Mouse (Mus musculus) C2C12 (cell line): ENCODE measurements around the gene Eif4e1b. TPM values are rescaled to one million over a fixed set of nuclear protein-coding genes. Genes with fewer than 3 reads are reported as not detected.
A peak's percentile ranks its signal among the peaks of the same experiment; 100 is the strongest.

Experiments
- H3K27me3 ChIP-seq: one replicate; pipeline ENCODE4 v1.6.1; 2011; ENCODE audit not compliant: control insufficient read depth, insufficient read depth, insufficient read length
- H3K36me3 ChIP-seq: one replicate; pipeline ENCODE4 v1.6.1; 2011; ENCODE audit not compliant: control insufficient read depth, insufficient read depth
- H3K4me3 ChIP-seq: one replicate; pipeline ENCODE4 v1.5.1; 2011; ENCODE audit warnings: mild to moderate bottlenecking, control low read depth; ENCODE audit not compliant: poor library complexity, insufficient read depth, severe bottlenecking
- H3K79me2 ChIP-seq: one replicate; pipeline ENCODE4 v1.6.1; 2011; ENCODE audit not compliant: control insufficient read depth, insufficient read depth
- H3K79me3 ChIP-seq: one replicate; pipeline ENCODE4 v1.6.1; 2011; ENCODE audit warnings: low read depth, control low read depth
- H3ac ChIP-seq: one replicate; pipeline ENCODE3; 2011; ENCODE audit warnings: low read depth; ENCODE audit not compliant: control insufficient read depth, insufficient read length
- CEBPB ChIP-seq: IDR thresholded peaks from one replicate; pipeline ENCODE4 v1.6.1; 2011; ENCODE audit warnings: low read depth, mild to moderate bottlenecking, control low read depth, moderate library complexity
- CTCF ChIP-seq: IDR thresholded peaks from one replicate; pipeline ENCODE4 v1.5.1; 2011; ENCODE audit not compliant: control insufficient read depth, insufficient read depth, insufficient read length
- FOSL1 ChIP-seq: IDR thresholded peaks from one replicate; pipeline ENCODE4 v1.8.0; 2011; ENCODE audit warnings: mild to moderate bottlenecking, low read length; ENCODE audit not compliant: poor library complexity, insufficient read depth, severe bottlenecking
- MAX ChIP-seq: IDR thresholded peaks from one replicate; pipeline ENCODE4 v1.6.1; 2011; ENCODE audit warnings: mild to moderate bottlenecking, control low read depth
- MYOD1 ChIP-seq: IDR thresholded peaks from one replicate; pipeline ENCODE4 v1.6.1; 2011; ENCODE audit warnings: low read depth; ENCODE audit not compliant: control insufficient read depth, insufficient read length
- MYOG ChIP-seq: IDR thresholded peaks from one replicate; pipeline ENCODE4 v1.6.1; 2011; ENCODE audit not compliant: control insufficient read depth, insufficient read length; ENCODE audit errors: extremely low read depth
- USF1 ChIP-seq: IDR thresholded peaks from one replicate; pipeline ENCODE4 v1.6.1; 2011; ENCODE audit warnings: low read depth, mild to moderate bottlenecking, control low read depth, moderate library complexity
- polyA plus RNA-seq: library from polyadenylated mRNA; unstranded; fragments of >200 nt; fragmentation: generic; extraction: Trizol; gene quantifications from one replicate; pipeline ENCODE4 v1.2.1, GENCODE M21; 2012; ENCODE audit warnings: missing spikeins

The Eif4e1b gene
- polyA plus RNA-seq, 1 experiment = not detected

GRCm38 (mm10) chr13:54794002-54794577 lies 10.3 kb downstream of the Eif4e1b start:
- no peak for TF ChIP-seq CTCF
- TF ChIP-seq FOSL1 = no peak
- no peak for TF ChIP-seq MYOD1
- TF ChIP-seq USF1 = no peak
- TF ChIP-seq CEBPB = no peak
- TF ChIP-seq MAX = no peak
- TF ChIP-seq MYOG = no peak
- H3ac ChIP-seq = no peak overlapping the region
- H3K79me3 ChIP-seq = no peaks in the 10 kb centered on the region
- H3K36me3 ChIP-seq = no peaks in the 10 kb centered on the region
- H3K79me2 ChIP-seq = no peaks in the 10 kb centered on the region
- no peak overlapping the region for H3K4me3 ChIP-seq
- H3K27me3 ChIP-seq = peaks cover 3% of the 10 kb centered on the region

- Histone ChIP-seq H3K36me3 (no peaks in the 10 kb centered on the region), H3K79me3 (no peaks in the 10 kb centered on the region), H3K79me2 (no peaks in the 10 kb centered on the region), H3K4me3 (no peak overlapping the region), H3K27me3 (peaks cover 3% of the 10 kb centered on the region), H3ac (no peak overlapping the region)
- TF ChIP-seq CEBPB (no peak), CTCF (no peak), MYOG (no peak), USF1 (no peak), FOSL1 (no peak), MYOD1 (no peak), MAX (no peak)
Observed at GRCm38 (mm10) chr13:54794843-54795242, 11.0 kb downstream of the Eif4e1b start.

GRCm38 (mm10) chr13:54797356-54797755 lies 13.6 kb downstream of the Eif4e1b start:
- Histone ChIP-seq H3K79me2 (no peaks in the 10 kb centered on the region), H3K36me3 (no peaks in the 10 kb centered on the region), H3K79me3 (no peaks in the 10 kb centered on the region), H3ac (no peak overlapping the region), H3K27me3 (peaks cover 10% of the 10 kb centered on the region), H3K4me3 (no peak overlapping the region)
- no peak for TF ChIP-seq MYOG
- peak; percentile 65 for TF ChIP-seq CTCF

GRCm38 (mm10) chr13:54797861-54798643 lies 14.3 kb downstream of the Eif4e1b start:
- Histone ChIP-seq H3ac (no peak overlapping the region), H3K36me3 (no peaks in the 10 kb centered on the region), H3K79me2 (no peaks in the 10 kb centered on the region), H3K79me3 (no peaks in the 10 kb centered on the region), H3K4me3 (no peak overlapping the region), H3K27me3 (peaks cover 10% of the 10 kb centered on the region)
- TF ChIP-seq USF1 = no peak
- TF ChIP-seq FOSL1 = no peak
- no peak for TF ChIP-seq MYOG
- TF ChIP-seq CTCF = no peak
- TF ChIP-seq MYOD1 = no peak
- TF ChIP-seq CEBPB = no peak
- no peak for TF ChIP-seq MAX

- Histone ChIP-seq H3K79me2 (no peaks in the 10 kb centered on the region), H3K4me3 (no peak overlapping the region), H3ac (no peak overlapping the region), H3K36me3 (no peaks in the 10 kb centered on the region), H3K27me3 (peaks cover 12% of the 10 kb centered on the region), H3K79me3 (no peaks in the 10 kb centered on the region)
- TF ChIP-seq CTCF (no peak), USF1 (no peak), MAX (no peak), FOSL1 (no peak), MYOD1 (no peak), CEBPB (no peak), MYOG (no peak)
Observed at GRCm38 (mm10) chr13:54798740-54799139, 14.9 kb downstream of the Eif4e1b start.

GRCm38 (mm10) chr13:54799701-54800100 lies 15.9 kb downstream of the Eif4e1b start:
- Histone ChIP-seq H3K79me2 (no peaks in the 10 kb centered on the region), H3K4me3 (no peak overlapping the region), H3K79me3 (no peaks in the 10 kb centered on the region), H3K27me3 (peaks cover 17% of the 10 kb centered on the region), H3K36me3 (no peaks in the 10 kb centered on the region), H3ac (no peak overlapping the region)
- TF ChIP-seq CTCF (peak; percentile 78), MYOG (no peak), MAX (no peak), CEBPB (no peak)
